Mouse (Mus musculus) liver, embryonic 11.5 days (tissue): ENCODE measurements at regions not wholly inside any gene's neighbourhood (a gene's known extent, or its start where the extent isn't known, plus 50 kb on each side); places are given as distances from the start of the nearest gene placed in this dataset.

Source experiments
- ATAC-seq: fragments of 200-750 bp; cut with Nextera tagmentation; replicated peaks from 2 replicates; pipeline ENCODE4 v1.8.0; 2017; ENCODE audit warnings: moderate number of reproducible peaks, mild to moderate bottlenecking, moderate TSS enrichment, moderate library complexity; ENCODE audit not compliant: low FRiP score
- DNase-seq: peaks from one replicate; pipeline ENCODE4 v3.0.0-alpha.2; 2017; ENCODE audit warnings: low spot score
- H3K27ac ChIP-seq: fragments of 300-500 bp; sonication (generic); 2 replicates; pipeline ENCODE4 v1.5.1; 2014; ENCODE audit warnings: mild to moderate bottlenecking, low read depth, low read length, control low read depth
- H3K27me3 ChIP-seq: fragments of 300-500 bp; sonication (generic); replicated peaks from 2 replicates; pipeline ENCODE4 v1.6.1; 2014; ENCODE audit warnings: low read length, mixed read lengths; ENCODE audit not compliant: control insufficient read depth, insufficient read depth
- H3K36me3 ChIP-seq: fragments of 300-500 bp; sonication (generic); 2 replicates; pipeline ENCODE4 v1.6.1; 2014; ENCODE audit warnings: mild to moderate bottlenecking, low read length, moderate library complexity, mixed read lengths; ENCODE audit not compliant: control insufficient read depth, insufficient read depth
- H3K4me1 ChIP-seq: fragments of 300-500 bp; sonication (generic); replicated peaks from 2 replicates; pipeline ENCODE4 v1.6.1; 2014; ENCODE audit warnings: low read length, mixed read lengths; ENCODE audit not compliant: control insufficient read depth, insufficient read depth
- H3K4me2 ChIP-seq: fragments of 300-500 bp; sonication (generic); 2 replicates; pipeline ENCODE4 v1.6.1; 2014; ENCODE audit warnings: mild to moderate bottlenecking, control low read depth, moderate library complexity
- H3K4me3 ChIP-seq: fragments of 300-500 bp; sonication (generic); 2 replicates; pipeline ENCODE4 v1.5.1; 2014; ENCODE audit warnings: low read depth, low read length, control low read depth
- H3K9ac ChIP-seq: fragments of 300-500 bp; sonication (generic); 2 replicates; pipeline ENCODE4 v1.6.1; 2014; ENCODE audit warnings: low read depth, low read length, control low read depth
- H3K9me3 ChIP-seq: fragments of 300-500 bp; sonication (generic); 2 replicates; pipeline ENCODE4 v1.6.1; 2016; ENCODE audit warnings: low read length, inconsistent platforms, mixed read lengths; ENCODE audit not compliant: control insufficient read depth
- WGBS: fragments of 180-500 bp; shearing (Covaris S2); extraction: QIAGEN DNeasy Blood & Tissue Kit; methylation state at CpG from one replicate; pipeline ENCODE4 v1.1.7; 2014; 5-methylcytosine and 5-hydroxymethylcytosine counted together

DNA sequence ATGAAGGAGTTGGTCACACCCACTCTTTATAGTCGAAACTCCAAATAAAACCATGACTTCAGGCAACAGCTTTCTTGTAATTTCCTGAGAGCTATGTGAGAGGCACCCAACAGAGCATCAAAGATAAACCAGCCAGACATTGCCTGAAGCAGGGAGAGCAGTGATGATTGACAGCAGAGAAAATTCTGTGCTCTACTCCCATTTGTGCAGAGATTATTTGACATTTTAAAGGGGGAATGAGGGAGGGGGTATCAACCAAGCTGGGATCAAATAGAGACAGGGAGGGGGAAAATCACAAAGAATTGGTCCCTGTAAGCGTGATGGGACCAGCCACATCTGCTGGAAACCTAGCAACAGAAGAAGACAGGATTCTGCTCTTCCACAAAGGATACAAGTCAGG is 1091.4 kb upstream of the Cdh9 start:
- H3K4me1 ChIP-seq: no peaks in the 10 kb centered on the region
- WGBS: 62% methylated on average over 2 of the region's 2 CpGs

DNA sequence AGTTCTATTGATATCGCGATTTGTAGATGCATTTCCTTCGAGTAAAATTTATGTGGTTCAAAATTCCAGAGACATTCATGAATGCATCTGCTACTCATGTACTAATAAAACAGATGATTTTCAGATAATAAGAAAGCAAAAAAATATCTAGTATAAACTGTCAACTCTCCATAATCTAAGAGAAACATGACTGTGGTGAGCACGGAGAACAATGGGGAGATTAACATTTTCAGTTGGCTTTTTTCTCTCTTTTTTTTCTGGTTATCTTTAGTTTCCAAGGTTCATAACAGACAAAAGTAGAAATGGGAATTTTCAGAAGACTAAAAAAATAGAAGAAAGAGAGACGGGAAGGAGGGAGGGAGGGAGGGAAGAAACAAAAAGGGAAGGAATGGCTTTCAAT is 1079.8 kb upstream of the Cdh9 start:
- H3K9ac ChIP-seq: no peak overlapping the region
- WGBS: 88% methylated on average over 5 of the region's 5 CpGs
- ATAC-seq (no peak), DNase-seq (no peak)
- H3K27me3 ChIP-seq: no peaks in the 10 kb centered on the region
- no peak overlapping the region for H3K4me2 ChIP-seq
- H3K9me3 ChIP-seq: no peaks in the 10 kb centered on the region
- no peaks in the 10 kb centered on the region for H3K36me3 ChIP-seq
- no peak overlapping the region for H3K27ac ChIP-seq
- no peak overlapping the region for H3K4me3 ChIP-seq
- no peaks in the 10 kb centered on the region for H3K4me1 ChIP-seq

More for the DNA sequence above, 1091.4 kb upstream of the Cdh9 start:
- no peak for DNase-seq
- ATAC-seq: no peak
- Histone ChIP-seq H3K4me3 (no peak overlapping the region), H3K36me3 (no peaks in the 10 kb centered on the region), H3K27ac (no peak overlapping the region), H3K27me3 (no peaks in the 10 kb centered on the region), H3K9ac (no peak overlapping the region), H3K4me2 (no peak overlapping the region), H3K9me3 (no peaks in the 10 kb centered on the region; the same call in 1 of the 2 replicates)

GRCm38 (mm10) chr15:15666744-15667143 is 1061.8 kb upstream of the Cdh9 start:
- H3K4me3 ChIP-seq: no peak overlapping the region
- DNase-seq (no peak), ATAC-seq (no peak)
- H3K9me3 ChIP-seq: no peaks in the 10 kb centered on the region
- H3K27me3 ChIP-seq: no peaks in the 10 kb centered on the region
- no peaks in the 10 kb centered on the region for H3K4me1 ChIP-seq
- no peaks in the 10 kb centered on the region for H3K36me3 ChIP-seq
- no peak overlapping the region for H3K27ac ChIP-seq
- no peak overlapping the region for H3K4me2 ChIP-seq
- no peak overlapping the region for H3K9ac ChIP-seq

DNA sequence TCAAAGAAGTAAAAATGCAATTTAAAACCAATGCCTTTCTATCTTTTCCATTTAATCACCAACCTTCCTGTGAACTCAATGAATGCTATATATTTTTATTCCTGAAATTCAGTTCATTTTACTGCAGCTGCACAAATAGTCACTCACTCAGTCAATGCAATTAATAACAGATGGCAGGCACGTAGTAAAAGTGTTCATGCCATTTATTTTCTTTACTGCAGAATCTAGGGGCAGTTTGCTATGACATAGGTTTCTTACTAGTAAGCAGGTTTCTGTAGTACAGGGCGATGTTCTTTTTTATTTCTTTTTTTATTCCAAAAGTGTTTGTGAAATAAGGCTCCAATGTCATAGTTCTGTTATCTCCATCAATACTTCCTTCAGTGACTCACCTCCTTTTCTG is 1035.8 kb upstream of the Cdh9 start:
- WGBS: 71% methylated on average over 2 of the region's 2 CpGs
- Histone ChIP-seq H3K9me3 (no peaks in the 10 kb centered on the region), H3K36me3 (no peaks in the 10 kb centered on the region), H3K4me2 (no peak overlapping the region), H3K27ac (no peak overlapping the region), H3K4me3 (no peak overlapping the region), H3K27me3 (no peaks in the 10 kb centered on the region), H3K9ac (no peak overlapping the region), H3K4me1 (no peaks in the 10 kb centered on the region)
- DNase-seq (no peak), ATAC-seq (no peak)

- Histone ChIP-seq H3K36me3 (no peaks in the 10 kb centered on the region), H3K27me3 (no peaks in the 10 kb centered on the region), H3K4me2 (no peak overlapping the region), H3K9ac (no peak overlapping the region), H3K9me3 (no peaks in the 10 kb centered on the region), H3K27ac (no peak overlapping the region), H3K4me1 (no peaks in the 10 kb centered on the region), H3K4me3 (no peak overlapping the region)
- 86% methylated on average over 2 of the region's 2 CpGs for WGBS
- DNase-seq (no peak), ATAC-seq (no peak)
Measured at GRCm38 (mm10) chr15:15716694-15717093, 1011.9 kb upstream of the Cdh9 start.

DNA sequence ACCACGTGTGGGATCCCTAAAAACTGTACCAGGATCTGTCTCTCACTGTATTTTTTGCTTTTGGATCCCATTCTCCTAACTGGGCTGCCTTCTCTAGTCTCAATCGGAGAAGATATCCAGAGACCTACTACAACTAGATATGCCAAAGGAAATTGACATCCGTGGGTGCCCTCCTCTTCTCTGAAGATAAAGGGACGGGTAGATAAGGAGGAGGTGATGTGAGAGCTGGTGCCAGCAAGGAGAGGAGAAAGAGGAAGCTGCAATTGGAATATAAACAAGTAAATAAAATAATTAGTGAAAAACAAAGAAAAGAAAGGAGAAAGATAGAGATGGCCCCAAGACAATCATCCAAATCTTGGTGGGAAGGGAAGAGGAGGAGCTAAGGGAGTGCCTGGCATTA is 986.6 kb upstream of the Cdh9 start:
- 0 out of 2 replicates have a peak, but pooled peaks cover 2% of the 10 kb centered on the region for H3K9me3 ChIP-seq
- no peak overlapping the region for H3K4me2 ChIP-seq
- no peak for ATAC-seq
- no peak overlapping the region for H3K27ac ChIP-seq
- H3K27me3 ChIP-seq: no peaks in the 10 kb centered on the region
- no peaks in the 10 kb centered on the region for H3K36me3 ChIP-seq
- no peak overlapping the region for H3K4me3 ChIP-seq
- DNase-seq: no peak
- 74% methylated on average over 4 of the region's 4 CpGs for WGBS
- no peaks in the 10 kb centered on the region for H3K4me1 ChIP-seq
- no peak overlapping the region for H3K9ac ChIP-seq

- no peak overlapping the region for H3K4me2 ChIP-seq
- no peak overlapping the region for H3K9ac ChIP-seq
- 0 out of 2 replicates have a peak, but pooled peaks cover 2% of the 10 kb centered on the region for H3K9me3 ChIP-seq
- ATAC-seq (no peak), DNase-seq (no peak)
- H3K4me3 ChIP-seq: no peak overlapping the region
- H3K27me3 ChIP-seq: no peaks in the 10 kb centered on the region
- no peaks in the 10 kb centered on the region for H3K36me3 ChIP-seq
- WGBS: 70% methylated on average over 5 of the region's 5 CpGs
- H3K27ac ChIP-seq: no peak overlapping the region
- H3K4me1 ChIP-seq: no peaks in the 10 kb centered on the region
Measured at GRCm38 (mm10) chr15:15743011-15743410, 985.5 kb upstream of the Cdh9 start.
